Mouse (Mus musculus) midbrain, embryonic 13.5 days (tissue): Measurements from ENCODE around the gene C1galt1c1. TPM values are rescaled to one million over a fixed set of nuclear protein-coding genes. Genes with fewer than 3 reads are reported as not detected.

Experiments
- ATAC-seq: fragments of 200-750 bp; cut with Nextera tagmentation; 2 replicates; pipeline ENCODE4 v1.8.0; 2017; ENCODE audit warnings: mild to moderate bottlenecking, moderate TSS enrichment, moderate library complexity
- H3K27ac ChIP-seq: fragments of 300-500 bp; sonication (generic); 2 replicates; pipeline ENCODE4 v1.5.1; 2015; ENCODE audit warnings: inconsistent platforms, mild to moderate bottlenecking, moderate library complexity
- H3K27me3 ChIP-seq: fragments of 300-500 bp; sonication (generic); 2 replicates; pipeline ENCODE4 v1.6.1; 2015; ENCODE audit warnings: mild to moderate bottlenecking, inconsistent platforms
- H3K36me3 ChIP-seq: fragments of 300-500 bp; sonication (generic); 2 replicates; pipeline ENCODE4 v1.6.1; 2015; ENCODE audit warnings: mild to moderate bottlenecking, inconsistent platforms
- H3K4me1 ChIP-seq: fragments of 300-500 bp; sonication (generic); replicated peaks from 2 replicates; pipeline ENCODE4 v1.6.1; 2015; ENCODE audit warnings: inconsistent platforms
- H3K4me2 ChIP-seq: fragments of 300-500 bp; sonication (generic); replicated peaks from 2 replicates; pipeline ENCODE4 v1.6.1; 2015; ENCODE audit warnings: moderate library complexity, mild to moderate bottlenecking, inconsistent platforms
- H3K4me3 ChIP-seq: fragments of 300-500 bp; sonication (generic); replicated peaks from 2 replicates; pipeline ENCODE4 v1.5.1; 2015; ENCODE audit warnings: mild to moderate bottlenecking, inconsistent platforms
- H3K9ac ChIP-seq: fragments of 300-500 bp; sonication (generic); replicated peaks from 2 replicates; pipeline ENCODE4 v1.6.1; 2015; ENCODE audit warnings: mild to moderate bottlenecking, inconsistent platforms
- H3K9me3 ChIP-seq: fragments of 300-500 bp; sonication (generic); 2 replicates; pipeline ENCODE4 v1.6.1; 2016; ENCODE audit warnings: mild to moderate bottlenecking, inconsistent platforms
- WGBS: fragments of 180-500 bp; shearing (Covaris S2); methylation state at CpG from one replicate; pipeline ENCODE4 v1.1.7; 2015; 5-methylcytosine and 5-hydroxymethylcytosine counted together
- polyA plus RNA-seq: library from polyadenylated mRNA; unstranded; fragments of >200 nt; fragmentation: Nextera tagmentation; extraction: Ambion mirVana; gene quantifications from 2 replicates; pipeline ENCODE4 v1.2.1, GENCODE M21; 2015

The C1galt1c1 gene
- polyA plus RNA-seq, 1 experiment from 2014 or later: 27.8 TPM

GRCm38 (mm10) chrX:38600995-38601369 lies 33.9 kb downstream of the C1galt1c1 start:
- 12% methylated on average over 3 of the region's 3 CpGs for WGBS
- H3K4me3 ChIP-seq: peak overlapping the region; percentile 48
- H3K36me3 ChIP-seq: no peaks in the 10 kb centered on the region
- peak overlapping the region; percentile 87 for H3K27ac ChIP-seq
- H3K4me1 ChIP-seq: no peaks in the 10 kb centered on the region
- peak overlapping the region; percentile 50 for H3K9ac ChIP-seq
- H3K4me2 ChIP-seq: peak overlapping the region; percentile 53
- ATAC-seq: peak; percentile 82
- H3K9me3 ChIP-seq: no peaks in the 10 kb centered on the region
- H3K27me3 ChIP-seq: no peaks in the 10 kb centered on the region

- Histone ChIP-seq H3K27me3 (no peaks in the 10 kb centered on the region), H3K36me3 (no peaks in the 10 kb centered on the region), H3K27ac (peak within 1 kb of the TSS; percentile 87), H3K4me2 (peak within 1 kb of the TSS; percentile 53), H3K4me1 (no peaks in the 10 kb centered on the region), H3K9me3 (no peaks in the 10 kb centered on the region), H3K9ac (peak within 1 kb of the TSS; percentile 50), H3K4me3 (peak within 1 kb of the TSS; percentile 48)
- peak; percentile 91 for ATAC-seq
- WGBS: 20% methylated on average over 26 of the region's 26 CpGs
These were observed 34.5 kb downstream of the C1galt1c1 start, which contains the start of gene Mcts1 for GRCm38 (mm10) chrX:38600177-38600994. Gene Mcts1, plus strand, starts transcription at chrX:38600578.

DNA sequence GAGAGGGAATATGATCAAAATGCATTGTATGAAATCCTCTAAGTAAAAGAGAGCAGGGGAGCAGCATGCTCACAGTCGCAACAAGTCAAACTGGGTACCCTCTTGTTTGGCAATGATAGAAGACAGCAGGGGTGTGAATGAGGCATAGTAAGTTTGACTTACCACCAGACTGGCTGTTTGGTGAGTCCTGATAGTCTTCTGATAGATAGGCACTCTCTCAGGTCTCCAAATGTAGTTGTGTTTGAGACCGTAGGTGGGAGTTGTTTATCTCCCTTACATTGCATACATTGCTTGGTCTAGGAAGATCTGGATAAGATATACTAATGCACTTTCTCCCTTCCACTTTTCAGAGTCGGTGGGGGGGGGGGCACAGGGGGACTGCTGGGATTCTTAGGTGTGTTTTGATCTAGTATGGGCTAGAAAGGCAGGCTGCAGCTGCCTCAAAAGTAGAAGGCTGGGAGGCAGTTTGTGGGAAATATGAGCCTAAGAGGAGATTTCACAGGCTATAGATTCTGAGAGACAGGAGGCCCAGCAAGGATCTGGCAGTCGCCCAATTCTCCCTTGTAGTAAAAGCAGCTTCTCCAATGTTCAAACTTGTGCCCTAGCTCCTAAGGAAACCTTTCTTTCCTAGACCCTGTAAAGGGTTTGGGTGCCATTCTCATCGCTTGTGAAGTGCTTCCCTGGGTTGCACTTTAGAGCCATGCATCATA lies 41.6 kb downstream of the C1galt1c1 start:
- ATAC-seq: no peak
- H3K9ac ChIP-seq: no peak overlapping the region
- 68% methylated on average over 5 of the region's 5 CpGs for WGBS

DNA sequence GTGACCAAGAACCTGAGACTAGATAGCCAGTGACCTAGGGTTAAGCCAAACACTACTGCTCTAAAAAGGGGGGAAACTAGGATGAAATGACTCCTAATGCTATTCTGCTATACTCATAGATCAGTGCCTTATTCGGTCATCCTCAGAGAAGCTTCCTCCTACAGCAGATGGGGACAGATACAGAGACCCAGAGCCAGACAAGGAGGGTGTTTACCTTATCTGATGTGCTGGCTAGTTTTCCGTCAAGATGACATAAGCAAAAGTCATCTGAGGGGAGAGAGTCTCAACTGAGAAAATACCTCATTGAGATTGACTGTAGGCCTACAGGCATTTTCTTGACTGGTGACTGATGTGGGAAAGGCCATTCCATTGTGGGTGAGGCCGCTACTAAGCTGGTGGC lies 43.1 kb downstream of the C1galt1c1 start:
- Histone ChIP-seq H3K27ac (no peak overlapping the region), H3K4me1 (no peaks in the 10 kb centered on the region), H3K36me3 (no peaks in the 10 kb centered on the region), H3K9me3 (no peaks in the 10 kb centered on the region), H3K4me3 (no peak overlapping the region), H3K4me2 (no peak overlapping the region), H3K9ac (no peak overlapping the region), H3K27me3 (no peaks in the 10 kb centered on the region)
- no peak for ATAC-seq
- 90% methylated on average over 3 of the region's 3 CpGs for WGBS

More for the DNA sequence above, 41.6 kb downstream of the C1galt1c1 start:
- Histone ChIP-seq H3K27ac (no peak overlapping the region), H3K9me3 (no peaks in the 10 kb centered on the region), H3K36me3 (no peaks in the 10 kb centered on the region), H3K4me1 (no peaks in the 10 kb centered on the region), H3K27me3 (no peaks in the 10 kb centered on the region), H3K4me2 (no peak overlapping the region), H3K4me3 (no peak overlapping the region)

- Histone ChIP-seq H3K4me1 (no peaks in the 10 kb centered on the region), H3K4me2 (no peak overlapping the region), H3K9me3 (no peaks in the 10 kb centered on the region), H3K9ac (no peak overlapping the region), H3K36me3 (no peaks in the 10 kb centered on the region), H3K27me3 (no peaks in the 10 kb centered on the region), H3K27ac (no peak overlapping the region), H3K4me3 (no peak overlapping the region)
- no peak for ATAC-seq
- 43% methylated on average over 4 of the region's 4 CpGs for WGBS
These were observed 45.1 kb downstream of the C1galt1c1 start for GRCm38 (mm10) chrX:38589827-38590226.

GRCm38 (mm10) chrX:38583261-38583660 lies 51.6 kb downstream of the C1galt1c1 start:
- ATAC-seq: no peak
- no peaks in the 10 kb centered on the region for H3K36me3 ChIP-seq
- H3K9me3 ChIP-seq: no peaks in the 10 kb centered on the region
- H3K9ac ChIP-seq: no peak overlapping the region
- no peak overlapping the region for H3K4me2 ChIP-seq
- no peak overlapping the region for H3K27ac ChIP-seq
- H3K4me1 ChIP-seq: no peaks in the 10 kb centered on the region
- H3K27me3 ChIP-seq: no peaks in the 10 kb centered on the region
- H3K4me3 ChIP-seq: no peak overlapping the region

GRCm38 (mm10) chrX:38581140-38581539 lies 53.7 kb downstream of the C1galt1c1 start:
- Histone ChIP-seq H3K4me3 (no peak overlapping the region), H3K36me3 (no peaks in the 10 kb centered on the region), H3K27me3 (no peaks in the 10 kb centered on the region), H3K9me3 (no peaks in the 10 kb centered on the region), H3K27ac (no peak overlapping the region), H3K9ac (no peak overlapping the region), H3K4me1 (no peaks in the 10 kb centered on the region), H3K4me2 (no peak overlapping the region)
- no peak for ATAC-seq
- 95% methylated on average over 1 of the region's 1 CpGs for WGBS

Other genes with a start within 250 kb of the C1galt1c1 start
- 53.8 and 56.4 TPM in 2 replicates for gene Lamp2, start 178.6 kb downstream of the C1galt1c1 start, polyA plus RNA-seq
- 19.1 and 20.0 TPM in 2 replicates for gene Cul4b, start 58.9 kb downstream of the C1galt1c1 start, polyA plus RNA-seq
- gene Mcts1, start 34.5 kb downstream of the C1galt1c1 start, polyA plus RNA-seq: 162 and 168 TPM in 2 replicates
- 0.22 TPM in 1 of 2 replicates, not detected in the other for gene 6030498E09Rik, start 137.6 kb upstream of the C1galt1c1 start, polyA plus RNA-seq